Mouse (Mus musculus): ENCODE data around the gene Dot1l. TPM values are rescaled to one million over a fixed set of nuclear protein-coding genes. Genes with fewer than 3 reads are reported as not detected.

The Dot1l gene
- polyA plus RNA-seq, 1 experiment from 2014 or later, result 22.7 TPM

GRCm38 (mm10) chr10:80741146-80741545 lies 13.9 kb upstream of the Dot1l start:
- ATAC-seq (replicated peaks; ENCODE audit: low FRiP score, low TSS enrichment, low read depth), result no peak
- peak overlapping the region; percentile 94 for H3K9ac ChIP-seq (ENCODE audit: low read length)
- no peaks in the 10 kb centered on the region for H3K27me3 ChIP-seq (replicated peaks; ENCODE audit: control insufficient read depth, insufficient read depth, low read length)
- 19% methylated on average over 5 of the region's 5 CpGs for WGBS
- peaks cover 18% of the 10 kb centered on the region for H3K4me1 ChIP-seq (replicated peaks; ENCODE audit: control insufficient read depth, insufficient read depth, low read length)
- 0 out of 2 replicates have a peak overlapping the region, but pooled peaks have one; percentile 14 for H3K27ac ChIP-seq (ENCODE audit: low read depth)
- no peak for DNase-seq (ENCODE audit: low spot score)
- peak overlapping the region; percentile 100 for H3K4me3 ChIP-seq (ENCODE audit: low read depth, low read length)
- H3K9me3 ChIP-seq (ENCODE audit: control insufficient read depth, low read length), result no peaks in the 10 kb centered on the region
- peak overlapping the region; percentile 98 for H3K4me2 ChIP-seq (ENCODE audit: low read length)
- H3K36me3 ChIP-seq (ENCODE audit: control insufficient read depth, insufficient read depth, low read length), result peaks cover 8% of the 10 kb centered on the region; the same call in 1 of the 2 replicates

- Histone ChIP-seq H3K4me3 (ENCODE audit: low read depth, low read length) (peak overlapping the region; percentile 100), H3K4me1 (replicated peaks; ENCODE audit: control insufficient read depth, insufficient read depth, low read length) (peaks cover 18% of the 10 kb centered on the region), H3K9me3 (ENCODE audit: control insufficient read depth, low read length) (no peaks in the 10 kb centered on the region), H3K27ac (ENCODE audit: low read depth) (peak overlapping the region; percentile 82), H3K36me3 (ENCODE audit: control insufficient read depth, insufficient read depth, low read length) (peaks cover 5% of the 10 kb centered on the region; the same call in 1 of the 2 replicates), H3K9ac (ENCODE audit: low read length) (peak overlapping the region; percentile 94), H3K4me2 (ENCODE audit: low read length) (peak overlapping the region; percentile 98), H3K27me3 (replicated peaks; ENCODE audit: control insufficient read depth, insufficient read depth, low read length) (no peaks in the 10 kb centered on the region)
- ATAC-seq (replicated peaks; ENCODE audit: low FRiP score, low TSS enrichment, low read depth) (peak; percentile 0; the same call in 1 of the 2 replicates), DNase-seq (ENCODE audit: low spot score) (peak; percentile 63)
- 0% methylated on average over 46 of the region's 46 CpGs for WGBS
Observed at GRCm38 (mm10) chr10:80741634-80742179, 13.3 kb upstream of the Dot1l start.

- 2% methylated on average over 25 of the region's 25 CpGs for WGBS
- no peaks in the 10 kb centered on the region for H3K36me3 ChIP-seq (ENCODE audit: control insufficient read depth, insufficient read depth, low read length)
- peak within 1 kb of the TSS; percentile 98 for H3K4me2 ChIP-seq (ENCODE audit: low read length)
- peak; percentile 97 for DNase-seq (ENCODE audit: low spot score)
- H3K27ac ChIP-seq (ENCODE audit: low read depth), result peak within 1 kb of the TSS; percentile 82
- peak; percentile 98 for ATAC-seq (replicated peaks; ENCODE audit: low FRiP score, low TSS enrichment, low read depth)
- no peaks in the 10 kb centered on the region for H3K9me3 ChIP-seq (ENCODE audit: control insufficient read depth, low read length)
- peaks cover 18% of the 10 kb centered on the region for H3K4me1 ChIP-seq (replicated peaks; ENCODE audit: control insufficient read depth, insufficient read depth, low read length)
- H3K27me3 ChIP-seq (replicated peaks; ENCODE audit: control insufficient read depth, insufficient read depth, low read length), result no peaks in the 10 kb centered on the region
- H3K9ac ChIP-seq (ENCODE audit: low read length), result peak within 1 kb of the TSS; percentile 94
- H3K4me3 ChIP-seq (ENCODE audit: low read depth, low read length), result peak within 1 kb of the TSS; percentile 100
Observed at GRCm38 (mm10) chr10:80742180-80742978, 12.6 kb upstream of the Dot1l start, which contains the start of gene Ap3d1. Ap3d1 (minus strand) TSS chr10:80742264.

GRCm38 (mm10) chr10:80744262-80744661 lies 10.7 kb upstream of the Dot1l start:
- Histone ChIP-seq H3K4me3 (ENCODE audit: low read depth, low read length) (no peak overlapping the region), H3K36me3 (ENCODE audit: control insufficient read depth, insufficient read depth, low read length) (no peaks in the 10 kb centered on the region), H3K9ac (ENCODE audit: low read length) (no peak overlapping the region), H3K4me1 (replicated peaks; ENCODE audit: control insufficient read depth, insufficient read depth, low read length) (peaks cover 18% of the 10 kb centered on the region), H3K27me3 (replicated peaks; ENCODE audit: control insufficient read depth, insufficient read depth, low read length) (no peaks in the 10 kb centered on the region), H3K4me2 (ENCODE audit: low read length) (no peak overlapping the region), H3K27ac (ENCODE audit: low read depth) (no peak overlapping the region), H3K9me3 (ENCODE audit: control insufficient read depth, low read length) (no peaks in the 10 kb centered on the region)
- 38% methylated on average over 5 of the region's 5 CpGs for WGBS
- DNase-seq (ENCODE audit: low spot score) (no peak), ATAC-seq (replicated peaks; ENCODE audit: low FRiP score, low TSS enrichment, low read depth) (no peak)

GRCm38 (mm10) chr10:80747410-80747809 lies 7.6 kb upstream of the Dot1l start:
- DNase-seq (ENCODE audit: low spot score) (peak; percentile 79), ATAC-seq (replicated peaks; ENCODE audit: low FRiP score, low TSS enrichment, low read depth) (no peak)
- Histone ChIP-seq H3K9me3 (ENCODE audit: control insufficient read depth, low read length) (no peaks in the 10 kb centered on the region), H3K36me3 (ENCODE audit: control insufficient read depth, insufficient read depth, low read length) (no peaks in the 10 kb centered on the region), H3K4me3 (ENCODE audit: low read depth, low read length) (no peak overlapping the region), H3K4me1 (replicated peaks; ENCODE audit: control insufficient read depth, insufficient read depth, low read length) (peaks cover 7% of the 10 kb centered on the region), H3K9ac (ENCODE audit: low read length) (no peak overlapping the region), H3K27me3 (replicated peaks; ENCODE audit: control insufficient read depth, insufficient read depth, low read length) (no peaks in the 10 kb centered on the region), H3K4me2 (ENCODE audit: low read length) (no peak overlapping the region), H3K27ac (ENCODE audit: low read depth) (no peak overlapping the region)
- 13% methylated on average over 3 of the region's 3 CpGs for WGBS

GRCm38 (mm10) chr10:80748609-80749008 lies 6.4 kb upstream of the Dot1l start:
- WGBS, result 10% methylated on average over 6 of the region's 6 CpGs
- Histone ChIP-seq H3K4me3 (ENCODE audit: low read depth, low read length) (no peak overlapping the region), H3K4me1 (replicated peaks; ENCODE audit: control insufficient read depth, insufficient read depth, low read length) (peaks cover 6% of the 10 kb centered on the region; the same call in 1 of the 2 replicates), H3K9ac (ENCODE audit: low read length) (no peak overlapping the region), H3K36me3 (ENCODE audit: control insufficient read depth, insufficient read depth, low read length) (no peaks in the 10 kb centered on the region), H3K27me3 (replicated peaks; ENCODE audit: control insufficient read depth, insufficient read depth, low read length) (no peaks in the 10 kb centered on the region), H3K9me3 (ENCODE audit: control insufficient read depth, low read length) (no peaks in the 10 kb centered on the region), H3K27ac (ENCODE audit: low read depth) (no peak overlapping the region), H3K4me2 (ENCODE audit: low read length) (no peak overlapping the region)
- DNase-seq (ENCODE audit: low spot score), result peak; percentile 86
- ATAC-seq (replicated peaks; ENCODE audit: low FRiP score, low TSS enrichment, low read depth), result no peak

- WGBS, result 6% methylated on average over 16 of the region's 16 CpGs
- Histone ChIP-seq H3K4me1 (replicated peaks; ENCODE audit: control insufficient read depth, insufficient read depth, low read length) (peaks cover 11% of the 10 kb centered on the region), H3K4me2 (ENCODE audit: low read length) (peak overlapping the region; percentile 47), H3K9me3 (ENCODE audit: control insufficient read depth, low read length) (no peaks in the 10 kb centered on the region), H3K36me3 (ENCODE audit: control insufficient read depth, insufficient read depth, low read length) (no peaks in the 10 kb centered on the region), H3K27me3 (replicated peaks; ENCODE audit: control insufficient read depth, insufficient read depth, low read length) (no peaks in the 10 kb centered on the region), H3K9ac (ENCODE audit: low read length) (no peak overlapping the region), H3K27ac (ENCODE audit: low read depth) (peak overlapping the region; percentile 69), H3K4me3 (ENCODE audit: low read depth, low read length) (peak overlapping the region; percentile 0)
- no peak for ATAC-seq (replicated peaks; ENCODE audit: low FRiP score, low TSS enrichment, low read depth)
- peak; percentile 67 for DNase-seq (ENCODE audit: low spot score)
Observed at GRCm38 (mm10) chr10:80751188-80751832, 3.7 kb upstream of the Dot1l start.

- Histone ChIP-seq H3K36me3 (ENCODE audit: control insufficient read depth, insufficient read depth, low read length) (no peaks in the 10 kb centered on the region), H3K9ac (ENCODE audit: low read length) (no peak overlapping the region), H3K27ac (ENCODE audit: low read depth) (peak overlapping the region; percentile 69), H3K9me3 (ENCODE audit: control insufficient read depth, low read length) (no peaks in the 10 kb centered on the region), H3K27me3 (replicated peaks; ENCODE audit: control insufficient read depth, insufficient read depth, low read length) (no peaks in the 10 kb centered on the region), H3K4me2 (ENCODE audit: low read length) (peak overlapping the region; percentile 47), H3K4me1 (replicated peaks; ENCODE audit: control insufficient read depth, insufficient read depth, low read length) (peaks cover 19% of the 10 kb centered on the region), H3K4me3 (ENCODE audit: low read depth, low read length) (peak overlapping the region; percentile 0; the same call in 1 of the 2 replicates)
- 3% methylated on average over 6 of the region's 6 CpGs for WGBS
- DNase-seq (ENCODE audit: low spot score) (peak; percentile 92), ATAC-seq (replicated peaks; ENCODE audit: low FRiP score, low TSS enrichment, low read depth) (peak; percentile 58)
Observed at GRCm38 (mm10) chr10:80752079-80752625, 2.9 kb upstream of the Dot1l start.
